Mouse (Mus musculus): Measurements from ENCODE around the gene Rfxank. TPM values are rescaled to one million over a fixed set of nuclear protein-coding genes. Genes with fewer than 3 reads are reported as not detected.

Gene Rfxank
- polyA plus RNA-seq, 1 experiment = 10.1 TPM

- Histone ChIP-seq H3K4me1 (ENCODE audit: control insufficient read depth, insufficient read depth, low read length) (no peaks in the 10 kb centered on the region), H3K27ac (ENCODE audit: insufficient read depth, low read length) (no peak overlapping the region), H3K4me3 (ENCODE audit: insufficient read depth, low read length) (no peak overlapping the region)
- no peak for TF ChIP-seq POLR2A (IDR thresholded peaks at IDR 0.05; ENCODE audit: low read depth, low read length)
- no peak for TF ChIP-seq CTCF (IDR thresholded peaks at IDR 0.05; ENCODE audit: borderline replicate concordance, insufficient read depth, low read length)
Observed at GRCm38 (mm10) chr8:70089296-70089960, 49.5 kb downstream of the Rfxank start.

GRCm38 (mm10) chr8:70087836-70088650, 50.9 kb downstream of the Rfxank start:
- TF ChIP-seq CTCF (IDR thresholded peaks at IDR 0.05; ENCODE audit: borderline replicate concordance, insufficient read depth, low read length) = peak; percentile 93; the same call in 1 of the 2 replicates
- TF ChIP-seq POLR2A (IDR thresholded peaks at IDR 0.05; ENCODE audit: low read depth, low read length) = no peak
- no peak overlapping the region for H3K27ac ChIP-seq (ENCODE audit: insufficient read depth, low read length)
- H3K4me1 ChIP-seq (ENCODE audit: control insufficient read depth, insufficient read depth, low read length) = 0 out of 2 replicates have a peak, but pooled peaks cover 3% of the 10 kb centered on the region
- no peak overlapping the region for H3K4me3 ChIP-seq (ENCODE audit: insufficient read depth, low read length)

GRCm38 (mm10) chr8:70087237-70087636, 51.7 kb downstream of the Rfxank start:
- TF ChIP-seq CTCF (IDR thresholded peaks at IDR 0.05; ENCODE audit: borderline replicate concordance, insufficient read depth, low read length) (no peak), POLR2A (IDR thresholded peaks at IDR 0.05; ENCODE audit: low read depth, low read length) (no peak)
- Histone ChIP-seq H3K4me3 (ENCODE audit: insufficient read depth, low read length) (no peak overlapping the region), H3K27ac (ENCODE audit: insufficient read depth, low read length) (no peak overlapping the region), H3K4me1 (ENCODE audit: control insufficient read depth, insufficient read depth, low read length) (0 out of 2 replicates have a peak, but pooled peaks cover 3% of the 10 kb centered on the region)

GRCm38 (mm10) chr8:70086151-70086550, 52.8 kb downstream of the Rfxank start:
- TF ChIP-seq POLR2A (IDR thresholded peaks at IDR 0.05; ENCODE audit: low read depth, low read length) (no peak), CTCF (IDR thresholded peaks at IDR 0.05; ENCODE audit: borderline replicate concordance, insufficient read depth, low read length) (no peak)
- Histone ChIP-seq H3K4me1 (ENCODE audit: control insufficient read depth, insufficient read depth, low read length) (0 out of 2 replicates have a peak, but pooled peaks cover 3% of the 10 kb centered on the region), H3K4me3 (ENCODE audit: insufficient read depth, low read length) (no peak overlapping the region), H3K27ac (ENCODE audit: insufficient read depth, low read length) (no peak overlapping the region)

- Histone ChIP-seq H3K4me3 (ENCODE audit: insufficient read depth, low read length) (peak overlapping the region; percentile 34), H3K4me1 (ENCODE audit: control insufficient read depth, insufficient read depth, low read length) (0 out of 2 replicates have a peak, but pooled peaks cover 3% of the 10 kb centered on the region), H3K27ac (ENCODE audit: insufficient read depth, low read length) (no peak overlapping the region)
- TF ChIP-seq CTCF (IDR thresholded peaks at IDR 0.05; ENCODE audit: borderline replicate concordance, insufficient read depth, low read length) (no peak), POLR2A (IDR thresholded peaks at IDR 0.05; ENCODE audit: low read depth, low read length) (no peak)
Observed at GRCm38 (mm10) chr8:70084191-70085065, 54.5 kb downstream of the Rfxank start.

- H3K4me1 ChIP-seq (ENCODE audit: control insufficient read depth, insufficient read depth, low read length) = 0 out of 2 replicates have a peak, but pooled peaks cover 3% of the 10 kb centered on the region
- peak within 1 kb of the TSS; percentile 34 for H3K4me3 ChIP-seq (ENCODE audit: insufficient read depth, low read length)
- no peak within 1 kb of the TSS for H3K27ac ChIP-seq (ENCODE audit: insufficient read depth, low read length)
- TF ChIP-seq CTCF (IDR thresholded peaks at IDR 0.05; ENCODE audit: borderline replicate concordance, insufficient read depth, low read length) (no peak), POLR2A (IDR thresholded peaks at IDR 0.05; ENCODE audit: low read depth, low read length) (peak; percentile 26; the same call in 1 of the 2 replicates)
Observed at GRCm38 (mm10) chr8:70083285-70083684, 55.7 kb downstream of the Rfxank start, which contains the start of gene Hapln4. Gene Hapln4 (plus strand): TSS chr8:70083457.

GRCm38 (mm10) chr8:70081976-70082375, 57.0 kb downstream of the Rfxank start:
- Histone ChIP-seq H3K27ac (ENCODE audit: insufficient read depth, low read length) (no peak overlapping the region), H3K4me1 (ENCODE audit: control insufficient read depth, insufficient read depth, low read length) (0 out of 2 replicates have a peak, but pooled peaks cover 3% of the 10 kb centered on the region), H3K4me3 (ENCODE audit: insufficient read depth, low read length) (no peak overlapping the region)
- TF ChIP-seq CTCF (IDR thresholded peaks at IDR 0.05; ENCODE audit: borderline replicate concordance, insufficient read depth, low read length) (no peak), POLR2A (IDR thresholded peaks at IDR 0.05; ENCODE audit: low read depth, low read length) (no peak)

Other genes starting within 250 kb of the Rfxank start
- gene Tssk6, start 237.0 kb downstream of the Rfxank start, polyA plus RNA-seq (2011; ENCODE audit: insufficient read length, low read depth, missing spikeins) = 0.39 and 0.50 TPM in 2 replicates
- gene Ndufa13, start 236.6 kb downstream of the Rfxank start, polyA plus RNA-seq (2011; ENCODE audit: insufficient read length, low read depth, missing spikeins) = 62.9 and 77.5 TPM in 2 replicates
- gene Yjefn3, start 236.4 kb downstream of the Rfxank start, polyA plus RNA-seq (2011; ENCODE audit: insufficient read length, low read depth, missing spikeins) = not detected in 2 replicates
- gene Gatad2a, start 142.8 kb downstream of the Rfxank start, polyA plus RNA-seq (2011; ENCODE audit: insufficient read length, low read depth, missing spikeins) = 63.8 and 67.2 TPM in 2 replicates
- gene Mau2, start 96.4 kb downstream of the Rfxank start, polyA plus RNA-seq (2011; ENCODE audit: insufficient read length, low read depth, missing spikeins) = 25.8 and 31.6 TPM in 2 replicates
- 20.5 and 23.9 TPM in 2 replicates for gene Sugp1, start 96.3 kb downstream of the Rfxank start, polyA plus RNA-seq (2011; ENCODE audit: insufficient read length, low read depth, missing spikeins)
- gene Tm6sf2, start 66.2 kb downstream of the Rfxank start, polyA plus RNA-seq (2011; ENCODE audit: insufficient read length, low read depth, missing spikeins) = 1.0 TPM in 2 replicates
- gene Hapln4, start 55.7 kb downstream of the Rfxank start, polyA plus RNA-seq (2011; ENCODE audit: insufficient read length, low read depth, missing spikeins) = 0.84 and 1.1 TPM in 2 replicates
- 0.33 TPM in 1 of 2 replicates, not detected in the other for gene Ncan, start 18.3 kb downstream of the Rfxank start, polyA plus RNA-seq (2011; ENCODE audit: insufficient read length, low read depth, missing spikeins)
- gene Nr2c2ap, start 7.8 kb downstream of the Rfxank start, polyA plus RNA-seq (2011; ENCODE audit: insufficient read length, low read depth, missing spikeins) = 13.4 and 14.4 TPM in 2 replicates
- 59.2 and 65.3 TPM in 2 replicates for gene Borcs8, start 345 bp upstream of the Rfxank start, polyA plus RNA-seq (2011; ENCODE audit: insufficient read length, low read depth, missing spikeins)
- not detected in 2 replicates for gene Mef2b, start 557 bp upstream of the Rfxank start, polyA plus RNA-seq (2011; ENCODE audit: insufficient read length, low read depth, missing spikeins)
- 66.2 and 84.2 TPM in 2 replicates for gene Tmem161a, start 33.2 kb upstream of the Rfxank start, polyA plus RNA-seq (2011; ENCODE audit: insufficient read length, low read depth, missing spikeins)
- gene Slc25a42, start 73.2 kb upstream of the Rfxank start, polyA plus RNA-seq (2011; ENCODE audit: insufficient read length, low read depth, missing spikeins) = 5.3 and 6.6 TPM in 2 replicates
- 26.4 and 28.9 TPM in 2 replicates for gene Sugp2, start 95.1 kb upstream of the Rfxank start, polyA plus RNA-seq (2011; ENCODE audit: insufficient read length, low read depth, missing spikeins)
- 11.0 and 14.9 TPM in 2 replicates for gene Armc6, start 95.3 kb upstream of the Rfxank start, polyA plus RNA-seq (2011; ENCODE audit: insufficient read length, low read depth, missing spikeins)
- gene Homer3, start 143.7 kb upstream of the Rfxank start, polyA plus RNA-seq (2011; ENCODE audit: insufficient read length, low read depth, missing spikeins) = 42.2 and 54.0 TPM in 2 replicates
- gene Ddx49, start 163.3 kb upstream of the Rfxank start, polyA plus RNA-seq (2011; ENCODE audit: insufficient read length, low read depth, missing spikeins) = 24.8 and 31.6 TPM in 2 replicates
- gene Cope, start 163.4 kb upstream of the Rfxank start, polyA plus RNA-seq (2011; ENCODE audit: insufficient read length, low read depth, missing spikeins) = 129 and 132 TPM in 2 replicates
- gene Cers1, start 176.6 kb upstream of the Rfxank start, polyA plus RNA-seq (2011; ENCODE audit: insufficient read length, low read depth, missing spikeins) = 2.6 and 3.2 TPM in 2 replicates
- not detected in 2 replicates for gene Gdf1, start 190.7 kb upstream of the Rfxank start, polyA plus RNA-seq (2011; ENCODE audit: insufficient read length, low read depth, missing spikeins)
- gene Upf1, start 214.1 kb upstream of the Rfxank start, polyA plus RNA-seq (2011; ENCODE audit: insufficient read length, low read depth, missing spikeins) = 25.6 and 25.8 TPM in 2 replicates
- 1.6 and 1.9 TPM in 2 replicates for gene Comp, start 234.4 kb upstream of the Rfxank start, polyA plus RNA-seq (2011; ENCODE audit: insufficient read length, low read depth, missing spikeins)

Data from embryonic fibroblast, embryonic 13.5 days (primary cell).